Mouse (Mus musculus): ENCODE measurements around the gene Ergic3. TPM values are rescaled to one million over a fixed set of nuclear protein-coding genes. Genes with fewer than 3 reads are reported as not detected.

The Ergic3 gene
- polyA plus RNA-seq (2014; fragmentation: Illumina TruSeq; extraction: RNeasy Lipid Tissue Mini Kit (QIAGEN cat#74804)) = 18.9 TPM

DNA sequence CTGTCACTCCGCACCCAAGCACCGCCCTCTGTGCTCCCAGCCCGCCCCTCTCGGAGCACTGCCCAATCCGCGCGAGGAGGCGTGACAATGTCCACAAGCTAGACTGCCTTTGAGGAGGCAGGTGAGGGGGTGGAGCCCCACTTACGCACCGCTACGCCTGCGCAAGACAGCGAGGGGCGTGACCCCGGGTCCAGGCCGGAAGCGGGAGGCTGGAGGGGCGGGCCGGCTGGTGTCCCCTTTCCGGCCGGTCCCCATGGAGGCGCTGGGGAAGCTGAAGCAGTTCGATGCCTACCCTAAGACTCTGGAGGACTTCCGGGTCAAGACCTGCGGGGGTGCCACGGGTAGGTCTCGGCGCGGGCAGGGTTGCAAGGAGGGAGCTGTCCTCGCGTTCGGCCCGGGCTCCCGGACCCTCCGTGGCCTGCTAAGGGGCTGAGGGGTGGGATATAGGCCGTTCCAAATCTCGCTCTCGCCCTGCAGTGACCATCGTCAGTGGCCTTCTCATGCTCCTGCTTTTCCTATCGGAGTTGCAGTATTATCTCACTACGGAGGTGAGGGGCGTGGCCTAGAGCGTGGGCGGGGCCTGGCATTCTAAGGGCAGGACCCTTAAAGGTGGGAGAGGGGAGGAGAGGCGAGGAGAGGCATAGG lies at the start of gene Ergic3, which contains the start of gene 6430550D23Rik:
Gene Ergic3, plus strand, starts transcription at position 158 of the 645 bp plus-strand sequence.
Gene 6430550D23Rik, minus strand, starts transcription at position 90 of the 645 bp plus-strand sequence.

DNA sequence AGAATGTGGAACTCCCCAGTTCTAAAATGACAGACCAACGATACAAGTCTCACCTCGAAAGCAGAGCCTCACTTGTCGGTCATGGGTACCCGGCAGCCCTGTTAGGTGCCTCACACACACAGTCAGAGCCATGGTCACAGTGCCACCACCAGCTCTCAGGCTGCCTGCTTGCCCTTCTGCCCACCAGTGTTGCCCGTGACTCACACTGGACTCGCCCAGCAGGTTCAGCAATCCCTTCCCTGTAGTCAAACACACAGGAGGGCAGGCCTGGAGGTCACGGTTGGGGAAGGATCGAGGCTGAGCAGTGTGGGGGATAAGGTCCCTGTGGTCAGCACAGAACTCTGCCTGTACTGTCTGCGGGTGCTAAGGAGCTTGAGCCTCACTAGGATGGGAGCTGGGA lies 45.0 kb downstream of the Ergic3 start, which contains the start of gene Fer1l4:
Gene Fer1l4, minus strand, starts transcription at position 132 of the 400 bp plus-strand sequence.

DNA sequence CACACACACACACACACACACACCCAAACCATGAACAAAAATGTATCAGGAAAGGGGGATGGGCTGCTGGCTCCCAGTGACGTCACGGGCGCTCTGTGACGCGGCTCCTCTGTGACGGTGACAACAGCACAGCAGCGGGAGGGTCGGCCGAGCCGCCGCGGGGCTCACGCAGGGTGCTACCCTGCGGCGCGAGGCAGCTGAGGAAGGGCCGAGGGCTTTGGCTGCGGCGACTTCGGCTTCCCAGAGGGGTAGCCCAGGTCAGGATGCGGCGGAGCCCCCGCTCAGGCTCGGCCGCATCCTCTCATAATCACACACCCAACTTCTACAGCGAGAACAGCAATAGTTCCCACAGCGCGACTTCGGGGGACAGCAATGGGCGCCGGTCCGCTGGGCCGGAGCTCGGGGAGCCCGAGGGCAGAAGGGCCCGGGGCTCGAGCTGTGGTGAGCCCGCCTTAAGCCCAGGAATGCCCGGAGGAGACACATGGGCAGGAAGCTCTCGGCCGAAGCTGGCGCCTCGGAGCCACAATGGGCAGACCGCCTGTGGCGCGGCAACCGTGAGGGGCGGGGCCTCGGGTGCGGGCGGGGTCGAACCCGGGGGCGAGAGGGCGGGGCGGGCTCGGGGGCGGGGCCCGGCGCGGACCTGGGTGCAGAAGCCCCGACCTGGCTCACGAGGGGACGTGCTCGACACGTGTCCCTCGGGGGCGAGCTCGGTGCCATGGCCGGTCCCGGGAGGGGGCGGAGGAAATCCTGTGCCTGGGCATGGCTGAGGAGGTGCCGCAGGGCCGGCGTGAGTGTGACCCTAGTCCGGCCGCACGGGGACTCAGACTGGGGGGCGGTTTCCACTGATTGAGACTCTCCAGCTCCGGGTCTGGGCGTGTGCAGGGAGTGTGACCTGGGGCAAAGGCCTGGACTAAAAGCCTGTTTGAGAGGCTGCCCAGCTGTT lies 57.5 kb downstream of the Ergic3 start, which contains the start of gene Spag4:
Gene Spag4, plus strand, starts transcription at position 77 of the 943 bp plus-strand sequence.

Other genes with a start within 250 kb of the Ergic3 start
- not detected for gene Mmp24, start 232.7 kb upstream of the Ergic3 start, polyA plus RNA-seq (2014; fragmentation: Illumina TruSeq; extraction: RNeasy Lipid Tissue Mini Kit (QIAGEN cat#74804))
- gene BC029722, start 188.6 kb upstream of the Ergic3 start, polyA plus RNA-seq (2014; fragmentation: Illumina TruSeq; extraction: RNeasy Lipid Tissue Mini Kit (QIAGEN cat#74804)) = 19.0 TPM
- 9.6 TPM for gene Eif6, start 181.1 kb upstream of the Ergic3 start, polyA plus RNA-seq (2014; fragmentation: Illumina TruSeq; extraction: RNeasy Lipid Tissue Mini Kit (QIAGEN cat#74804))
- not detected for gene Fam83c, start 173.2 kb upstream of the Ergic3 start, polyA plus RNA-seq (2014; fragmentation: Illumina TruSeq; extraction: RNeasy Lipid Tissue Mini Kit (QIAGEN cat#74804))
- 36.9 TPM for gene Uqcc1, start 77.7 kb upstream of the Ergic3 start, polyA plus RNA-seq (2014; fragmentation: Illumina TruSeq; extraction: RNeasy Lipid Tissue Mini Kit (QIAGEN cat#74804))
- gene Gm15557, start 67.3 kb upstream of the Ergic3 start, polyA plus RNA-seq (2014; fragmentation: Illumina TruSeq; extraction: RNeasy Lipid Tissue Mini Kit (QIAGEN cat#74804)) = not detected
- gene Gdf5, start 62.7 kb upstream of the Ergic3 start, polyA plus RNA-seq (2014; fragmentation: Illumina TruSeq; extraction: RNeasy Lipid Tissue Mini Kit (QIAGEN cat#74804)) = not detected
- 2.1 TPM for gene Cep250, start 51.6 kb upstream of the Ergic3 start, polyA plus RNA-seq (2014; fragmentation: Illumina TruSeq; extraction: RNeasy Lipid Tissue Mini Kit (QIAGEN cat#74804))
- 0.48 TPM for gene 6430550D23Rik, start 68 bp upstream of the Ergic3 start, polyA plus RNA-seq (2014; fragmentation: Illumina TruSeq; extraction: RNeasy Lipid Tissue Mini Kit (QIAGEN cat#74804))
- gene Fer1l4, start 44.9 kb downstream of the Ergic3 start, polyA plus RNA-seq (2014; fragmentation: Illumina TruSeq; extraction: RNeasy Lipid Tissue Mini Kit (QIAGEN cat#74804)) = not detected
- 0.14 TPM for gene Spag4, start 57.1 kb downstream of the Ergic3 start, polyA plus RNA-seq (2014; fragmentation: Illumina TruSeq; extraction: RNeasy Lipid Tissue Mini Kit (QIAGEN cat#74804))
- gene Cpne1, start 103.9 kb downstream of the Ergic3 start, polyA plus RNA-seq (2014; fragmentation: Illumina TruSeq; extraction: RNeasy Lipid Tissue Mini Kit (QIAGEN cat#74804)) = 40.4 TPM
- 40.5 TPM for gene Rbm12, start 103.9 kb downstream of the Ergic3 start, polyA plus RNA-seq (2014; fragmentation: Illumina TruSeq; extraction: RNeasy Lipid Tissue Mini Kit (QIAGEN cat#74804))
- gene Gm28036, start 119.0 kb downstream of the Ergic3 start, polyA plus RNA-seq (2014; fragmentation: Illumina TruSeq; extraction: RNeasy Lipid Tissue Mini Kit (QIAGEN cat#74804)) = 27.3 TPM
- gene Romo1, start 136.0 kb downstream of the Ergic3 start, polyA plus RNA-seq (2014; fragmentation: Illumina TruSeq; extraction: RNeasy Lipid Tissue Mini Kit (QIAGEN cat#74804)) = 2.8 TPM
- 56.0 TPM for gene Nfs1, start 136.1 kb downstream of the Ergic3 start, polyA plus RNA-seq (2014; fragmentation: Illumina TruSeq; extraction: RNeasy Lipid Tissue Mini Kit (QIAGEN cat#74804))
- gene Rbm39, start 172.2 kb downstream of the Ergic3 start, polyA plus RNA-seq (2014; fragmentation: Illumina TruSeq; extraction: RNeasy Lipid Tissue Mini Kit (QIAGEN cat#74804)) = 664 TPM
- gene Phf20, start 188.4 kb downstream of the Ergic3 start, polyA plus RNA-seq (2014; fragmentation: Illumina TruSeq; extraction: RNeasy Lipid Tissue Mini Kit (QIAGEN cat#74804)) = 65.0 TPM

All from ovary, adult 10 weeks (tissue).